ENCODE assay signal across 8 mouse cellular contexts in the genomic region with DNA sequence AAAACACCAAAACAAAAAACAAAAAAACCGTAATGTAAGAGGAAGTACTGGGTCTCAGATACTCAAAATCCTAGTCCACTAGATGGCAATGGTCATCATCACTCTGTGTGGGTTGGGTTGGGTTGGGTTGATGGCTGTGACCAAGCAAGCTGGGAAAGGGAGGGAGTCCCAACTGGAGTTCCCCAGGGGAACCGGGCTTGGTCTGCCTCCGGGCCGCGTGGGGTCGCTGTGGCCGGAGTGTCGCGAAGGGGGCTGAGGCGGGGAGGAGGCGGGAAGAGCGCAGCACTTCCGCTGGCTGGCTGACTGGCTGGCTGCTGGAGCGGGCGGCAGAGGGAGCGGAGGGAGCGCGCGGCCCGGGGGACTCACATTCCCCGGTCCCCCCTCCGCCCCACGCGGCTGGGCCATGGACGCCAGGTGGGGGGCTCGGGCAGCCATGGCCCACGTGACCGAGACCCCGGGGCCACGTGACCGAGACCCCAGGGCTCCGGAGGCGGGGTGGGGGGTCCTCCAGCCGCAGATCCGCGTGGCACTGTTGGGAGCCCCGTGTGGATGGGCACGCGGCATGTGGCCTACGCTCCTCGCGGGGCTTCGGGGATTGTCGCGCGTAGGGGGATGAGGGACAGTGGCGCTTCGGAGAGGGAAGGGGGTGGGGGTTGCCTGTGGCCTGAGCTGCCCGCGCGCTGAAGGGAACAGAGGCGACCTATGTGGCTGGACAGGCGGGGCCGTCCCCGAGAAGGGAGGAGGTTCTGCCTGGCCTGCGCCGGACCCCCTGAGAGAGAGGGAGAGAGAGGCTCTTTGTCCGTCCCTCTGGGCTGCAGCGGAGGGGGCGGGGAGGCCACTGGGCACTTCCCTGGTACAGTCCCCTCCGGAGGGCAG. TPM values are rescaled to one million over a fixed set of nuclear protein-coding genes. Genes with fewer than 3 reads are reported as not detected.
A peak's percentile ranks its signal among the peaks of the same experiment; 100 is the strongest.
DNase-seq lines count a peak whose midpoint lies in the region; ATAC-seq and TF ChIP-seq lines count a peak whose summit lies in the region.

A gene (plus strand): TSS at position 220 of the 876 bp plus-strand sequence.

- under 1% methylated on average over 53 of the region's 61 CpGs for WGBS in heart, embryonic 12.5 days
- WGBS in kidney, postnatal 0 days = under 1% methylated on average over 58 of the region's 61 CpGs
- under 1% methylated on average over 58 of the region's 61 CpGs for WGBS in liver, embryonic 12.5 days (ENCODE audit: insufficient replicate concordance)

- H3K4me1 ChIP-seq in bone marrow macrophage, adult 2 months (ENCODE audit: control insufficient read depth, insufficient read depth, low read length) = peaks cover 17% of the 10 kb centered on the region
- peaks cover 36% of the 10 kb centered on the region for H3K4me1 ChIP-seq in heart, embryonic 12.5 days (replicated peaks)
- peaks cover 13% of the 10 kb centered on the region for H3K4me1 ChIP-seq in kidney, postnatal 0 days (replicated peaks; ENCODE audit: insufficient read depth, low read length)
- H3K4me1 ChIP-seq in liver, embryonic 12.5 days = peaks cover 44% of the 10 kb centered on the region

- H3K27me3 ChIP-seq in heart, embryonic 12.5 days (replicated peaks) = peaks cover 2% of the 10 kb centered on the region; the same call in 1 of the 2 replicates
- no peaks in the 10 kb centered on the region for H3K27me3 ChIP-seq in kidney, postnatal 0 days (ENCODE audit: insufficient read depth, low read length)
- H3K27me3 ChIP-seq in liver, embryonic 12.5 days (replicated peaks) = peaks cover 2% of the 10 kb centered on the region; the same call in 1 of the 2 replicates
- H3K27me3 ChIP-seq in splenic B cell, adult 2 months (ENCODE audit: control insufficient read depth, insufficient read depth, low read length, poor library complexity, severe bottlenecking) = no peaks in the 10 kb centered on the region

- TF ChIP-seq POLR2A in bone marrow macrophage, adult 2 months (IDR thresholded peaks at IDR 0.05; ENCODE audit: borderline replicate concordance, low read depth, low read length) = no peak

- peak within 1 kb of the TSS; percentile 94 for H3K4me2 ChIP-seq in heart, embryonic 12.5 days
- peak within 1 kb of the TSS; percentile 96 for H3K4me2 ChIP-seq in kidney, postnatal 0 days (ENCODE audit: low read length)
- peak within 1 kb of the TSS; percentile 97 for H3K4me2 ChIP-seq in liver, embryonic 12.5 days

- H3K27ac ChIP-seq in bone marrow macrophage, adult 2 months (ENCODE audit: insufficient read depth, low read depth, low read length) = peak within 1 kb of the TSS; percentile 70
- peak within 1 kb of the TSS; percentile 84 for H3K27ac ChIP-seq in heart, embryonic 12.5 days (ENCODE audit: poor library complexity, severe bottlenecking)
- H3K27ac ChIP-seq in kidney, postnatal 0 days = peak within 1 kb of the TSS; percentile 90
- peak within 1 kb of the TSS; percentile 81 for H3K27ac ChIP-seq in liver, embryonic 12.5 days

- H3K9me3 ChIP-seq in heart, embryonic 12.5 days (replicated peaks) = no peaks in the 10 kb centered on the region
- no peaks in the 10 kb centered on the region for H3K9me3 ChIP-seq in kidney, postnatal 0 days (replicated peaks; ENCODE audit: low read length)
- no peaks in the 10 kb centered on the region for H3K9me3 ChIP-seq in liver, embryonic 12.5 days (replicated peaks)

- peaks cover 40% of the 10 kb centered on the region for H3K36me3 ChIP-seq in heart, embryonic 12.5 days
- H3K36me3 ChIP-seq in kidney, postnatal 0 days (ENCODE audit: insufficient read depth, low read length) = peaks cover 37% of the 10 kb centered on the region
- peaks cover 44% of the 10 kb centered on the region for H3K36me3 ChIP-seq in liver, embryonic 12.5 days
- peaks cover 13% of the 10 kb centered on the region for H3K36me3 ChIP-seq in splenic B cell, adult 2 months (ENCODE audit: control insufficient read depth, insufficient read depth, low read length, poor library complexity, severe bottlenecking)

- TF ChIP-seq CTCF in bone marrow macrophage, adult 2 months (IDR thresholded peaks at IDR 0.05; ENCODE audit: low read depth, low read length) = 0 out of 2 replicates have a peak, but pooled peaks have one; percentile 12
- peak; percentile 95 for TF ChIP-seq CTCF in kidney, postnatal 0 days (IDR thresholded peaks at IDR 0.05; ENCODE audit: low read depth)

- H3K4me3 ChIP-seq in bone marrow macrophage, adult 2 months (ENCODE audit: insufficient read depth, low read length) = peak within 1 kb of the TSS; percentile 82
- H3K4me3 ChIP-seq in heart, embryonic 12.5 days = peak within 1 kb of the TSS; percentile 88
- H3K4me3 ChIP-seq in kidney, postnatal 0 days (replicated peaks; ENCODE audit: low read depth, low read length) = peak within 1 kb of the TSS; percentile 88
- peak within 1 kb of the TSS; percentile 86 for H3K4me3 ChIP-seq in liver, embryonic 12.5 days

- peak; percentile 86 for ATAC-seq in erythroid progenitor cell, adult 5-6 weeks (replicated peaks; ENCODE audit: low FRiP score, poor library complexity, severe bottlenecking)
- peak; percentile 86 for ATAC-seq in heart, embryonic 12.5 days (ENCODE audit: insufficient number of reproducible peaks, low FRiP score)
- ATAC-seq in kidney, postnatal 0 days (replicated peaks; ENCODE audit: low FRiP score, low read depth) = peak; percentile 82
- ATAC-seq in liver, embryonic 12.5 days = peak; percentile 79

- peak; percentile 88 to 90 for DNase-seq in B cell, adult 2 months
- peak; percentile 96 for DNase-seq in kidney, postnatal 0 days (ENCODE audit: low spot score)
- peak; percentile 88 for DNase-seq in naive thymus-derived CD4-positive, alpha-beta T cell, adult 2 months (ENCODE audit: low read depth)
- DNase-seq in splenic B cell, adult 2 months (ENCODE audit: low read depth, low spot score) = peak; percentile 88

- H3K9ac ChIP-seq in heart, embryonic 12.5 days = peak within 1 kb of the TSS; percentile 95
- peak within 1 kb of the TSS; percentile 88 for H3K9ac ChIP-seq in kidney, postnatal 0 days (ENCODE audit: low read depth, low read length)
- H3K9ac ChIP-seq in liver, embryonic 12.5 days = peak within 1 kb of the TSS; percentile 97

RNA-seq across cellular contexts. Expression of the gene that starts here (rescaled TPM):
- 73.7 and 83.1 TPM in 2 replicates for polyA plus RNA-seq in bone marrow macrophage, adult 2 months (2012; ENCODE audit: insufficient read depth, insufficient read length, missing spikeins)
- total RNA-seq in erythroid progenitor cell, adult 5-6 weeks (2015; ENCODE audit: low replicate concordance) = 15.5 and 18.4 TPM in 2 replicates
- 10.3 and 14.0 TPM in 2 replicates for total RNA-seq in erythroid progenitor cell, adult 5-6 weeks (2017; ENCODE audit: low replicate concordance)
- polyA plus RNA-seq in heart, embryonic 12.5 days (2016; fragmentation: Nextera tagmentation; extraction: Ambion mirVana) = 85.6 and 89.6 TPM in 2 replicates
- 131 and 138 TPM in 2 replicates for polyA plus RNA-seq in kidney, postnatal 0 days (2015; fragmentation: Nextera tagmentation; extraction: Ambion mirVana)
- polyA plus RNA-seq in liver, embryonic 12.5 days (2016; fragmentation: Nextera tagmentation; extraction: Ambion mirVana) = 69.1 and 72.5 TPM in 2 replicates

Comparison
In these comparisons a context has a peak if more than half of its experiments do, and no peak if none do; other contexts are left out.
1. Peak in every context shown above with its lines: DNase-seq, ATAC-seq, H3K4me3 ChIP-seq and H3K27ac ChIP-seq.